Mouse (Mus musculus) kidney, postnatal 25 days (tissue): ENCODE measurements around the gene Myzap.

ENCODE experiments used
- DNase-seq, 2 experiments: peaks; one replicate each; pipeline ENCODE4 v3.0.0; 2021; ENCODE audit warnings: mixed read lengths in 2 of 2

The Myzap gene

DNA sequence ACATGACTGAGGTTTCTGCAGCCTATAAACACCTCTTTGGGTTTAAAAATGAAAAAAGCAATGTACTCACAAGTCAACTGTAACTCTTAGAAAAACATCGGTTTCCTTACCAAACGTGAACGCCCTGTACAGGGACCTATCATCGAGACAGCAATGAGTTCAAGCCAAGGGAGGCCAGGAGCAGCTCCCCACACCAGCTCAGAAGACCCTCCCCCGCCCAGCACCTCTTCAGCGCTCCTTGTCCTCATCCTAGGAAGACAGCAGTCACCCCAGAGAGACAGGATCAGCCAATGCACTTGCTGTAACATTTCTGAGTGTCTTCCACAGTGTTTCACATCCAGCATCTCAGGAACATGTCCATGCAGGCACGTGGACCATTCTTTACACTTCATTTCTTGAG lies 113.6 kb downstream of the Myzap start:
- DNase-seq, result no peak

DNA sequence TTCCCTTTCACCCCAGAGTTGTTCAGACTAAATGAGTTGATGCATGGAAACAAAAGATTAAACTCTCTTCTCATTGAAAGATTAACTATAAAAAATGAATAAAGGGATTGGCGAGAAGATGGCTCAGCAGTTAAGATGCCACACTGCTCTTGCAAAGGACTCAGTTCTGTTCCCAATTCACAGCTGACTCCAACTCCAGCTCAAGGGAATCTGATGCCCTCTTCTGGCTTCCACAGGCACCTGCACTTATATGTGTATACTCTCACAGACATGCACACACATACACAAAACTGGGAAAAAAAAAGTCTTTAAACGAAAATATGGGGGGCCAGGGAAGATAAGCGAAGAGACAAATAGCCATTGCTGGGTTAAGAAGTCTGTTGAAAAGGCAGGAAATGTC lies 115.6 kb downstream of the Myzap start:
- DNase-seq, result no peak

DNA sequence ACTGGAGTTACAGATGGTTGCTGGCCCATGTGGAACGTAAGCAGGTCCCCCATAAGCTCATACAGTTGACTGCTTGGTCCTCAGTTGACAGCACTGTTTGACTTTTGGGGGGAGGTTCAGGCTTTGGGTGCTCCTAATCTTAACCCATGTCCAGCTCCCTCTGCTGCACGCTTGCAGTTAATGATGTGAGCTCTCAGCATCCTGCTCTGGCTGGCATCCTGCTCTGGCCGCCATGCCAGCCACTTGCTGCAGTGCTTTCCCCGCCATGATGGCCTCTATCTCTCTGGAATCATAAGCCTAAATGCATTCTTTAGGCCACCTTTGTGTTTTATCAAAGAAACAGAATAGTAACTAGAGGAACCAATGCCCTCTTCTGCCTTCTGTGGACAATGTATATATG lies 116.6 kb downstream of the Myzap start:
- no peak for DNase-seq

DNA sequence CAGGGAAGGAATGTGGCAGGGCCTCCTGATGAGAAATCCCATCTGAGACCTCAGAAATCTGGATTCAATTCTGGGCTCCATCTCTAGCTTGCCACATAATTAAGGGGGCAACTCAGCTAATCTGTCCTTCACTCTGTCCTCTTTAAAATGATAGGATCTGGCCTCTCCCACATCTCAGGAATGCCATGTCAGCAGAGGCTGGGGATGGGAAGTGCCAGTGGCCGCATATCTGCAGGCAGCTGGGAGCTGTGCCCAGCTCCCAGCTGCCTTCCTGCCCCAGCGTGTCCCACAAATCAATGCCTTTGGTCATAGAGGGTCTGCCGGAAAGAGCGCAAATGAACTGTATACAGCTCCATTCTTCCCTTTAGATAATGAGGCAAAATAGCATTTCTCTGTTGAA lies 124.7 kb downstream of the Myzap start:
- no peak for DNase-seq

DNA sequence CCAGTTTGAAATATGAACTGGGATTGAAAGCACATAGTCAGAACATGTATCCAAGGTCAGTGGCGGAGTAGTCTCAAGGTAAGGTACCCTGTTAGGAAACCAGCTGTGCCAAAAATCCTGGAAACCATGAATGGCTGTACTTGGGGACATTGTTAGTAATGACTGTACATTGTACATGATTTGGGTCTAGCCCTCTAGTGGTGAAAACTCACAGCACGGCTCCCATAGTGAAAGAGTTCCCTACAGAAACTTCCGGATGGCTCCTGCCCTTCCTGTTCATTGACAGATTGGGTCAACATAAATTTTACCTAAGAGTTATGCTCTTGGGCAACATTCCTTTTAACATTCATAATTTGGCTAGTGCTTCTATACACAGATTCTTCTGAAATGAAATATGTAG lies 126.0 kb downstream of the Myzap start:
- DNase-seq, result peak in 1 of 2 experiments; percentile 70

DNA sequence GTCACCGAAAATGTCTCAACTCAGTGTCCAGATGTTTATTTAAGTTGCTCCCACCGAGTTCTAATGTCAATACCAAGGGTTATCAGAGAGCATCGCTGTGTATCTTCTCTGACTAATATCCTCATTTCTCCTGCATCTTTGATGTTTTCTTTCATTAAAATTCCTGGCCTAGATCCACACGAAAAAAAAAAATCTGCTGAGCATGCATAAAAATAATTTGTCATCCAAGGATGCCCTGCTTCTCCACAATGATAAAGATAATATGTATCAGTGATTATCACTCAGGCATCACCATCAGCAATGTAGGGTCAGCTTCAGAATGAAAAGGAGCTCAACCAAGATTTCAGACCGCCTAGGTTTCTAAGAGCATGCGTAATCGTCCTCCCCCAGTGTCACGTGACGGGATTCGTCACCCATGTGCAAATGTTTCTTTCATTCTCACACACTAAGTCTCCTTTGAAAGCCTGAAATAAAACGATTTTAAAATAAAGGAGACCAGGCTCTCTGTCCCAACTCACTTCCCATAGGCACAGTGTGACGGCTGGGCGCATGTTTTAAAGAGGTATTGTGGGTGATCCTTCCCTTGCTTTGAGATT lies 129.0 kb downstream of the Myzap start:
- DNase-seq, result no peak

DNA sequence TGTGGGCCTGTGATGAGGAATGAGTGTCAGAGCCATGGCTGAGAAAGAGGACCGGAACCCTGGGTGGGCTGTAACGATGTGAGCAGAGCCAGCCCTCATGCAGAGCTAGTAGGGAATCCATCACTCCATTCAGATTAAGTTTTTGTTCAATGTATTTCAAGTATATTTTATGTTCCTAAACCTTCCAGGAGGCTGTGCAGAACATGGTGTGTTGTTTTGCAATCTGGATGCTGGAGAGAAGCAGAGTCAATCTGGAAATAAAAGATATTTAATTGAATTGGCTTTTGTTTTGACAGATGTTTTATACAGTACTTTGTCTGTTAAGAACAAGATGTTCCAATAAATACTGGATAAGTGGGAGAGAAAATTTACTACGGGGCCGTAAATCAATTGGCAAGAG lies 135.4 kb downstream of the Myzap start:
- no peak for DNase-seq
